Mouse (Mus musculus) liver, postnatal 0 days (tissue): ENCODE results near the gene Foxn2. TPM values are rescaled to one million over a fixed set of nuclear protein-coding genes. Genes with fewer than 3 reads are reported as not detected.
A peak's percentile ranks its signal among the peaks of the same experiment; 100 is the strongest.

Source experiments
- ATAC-seq: fragments of 200-750 bp; cut with Nextera tagmentation; 2 replicates; pipeline ENCODE4 v1.8.0; 2017; ENCODE audit warnings: mild to moderate bottlenecking, moderate library complexity
- DNase-seq: peaks from one replicate; pipeline ENCODE4 v3.0.0-alpha.2; 2016
- H3K27ac ChIP-seq: fragments of 300-500 bp; sonication (generic); 2 replicates; pipeline ENCODE4 v1.5.1; 2014; ENCODE audit warnings: antibody characterized with exemption, moderate library complexity, mild to moderate bottlenecking, low read depth
- H3K27me3 ChIP-seq: fragments of 300-500 bp; sonication (generic); 2 replicates; pipeline ENCODE4 v1.6.1; 2014; ENCODE audit warnings: low read length, control low read depth, mixed read lengths; ENCODE audit not compliant: insufficient read depth
- H3K36me3 ChIP-seq: fragments of 300-500 bp; sonication (generic); replicated peaks from 2 replicates; pipeline ENCODE4 v1.6.1; 2014; ENCODE audit warnings: mild to moderate bottlenecking, control low read depth, low read length, moderate library complexity, mixed read lengths; ENCODE audit not compliant: insufficient read depth
- H3K4me1 ChIP-seq: fragments of 300-500 bp; sonication (generic); 2 replicates; pipeline ENCODE4 v1.6.1; 2014; ENCODE audit warnings: antibody characterized with exemption, mild to moderate bottlenecking, control low read depth; ENCODE audit not compliant: insufficient read depth
- H3K4me2 ChIP-seq: fragments of 300-500 bp; sonication (generic); 2 replicates; pipeline ENCODE4 v1.6.1; 2014; ENCODE audit warnings: low read depth, mild to moderate bottlenecking, low read length, moderate library complexity, mixed read lengths
- H3K4me3 ChIP-seq: fragments of 300-500 bp; sonication (generic); 2 replicates; pipeline ENCODE4 v1.5.1; 2014; ENCODE audit warnings: low read depth, low read length
- H3K9ac ChIP-seq: fragments of 300-500 bp; sonication (generic); replicated peaks from 2 replicates; pipeline ENCODE4 v1.6.1; 2014; ENCODE audit warnings: mild to moderate bottlenecking, moderate library complexity
- H3K9me3 ChIP-seq: fragments of 300-500 bp; sonication (generic); 2 replicates; pipeline ENCODE4 v1.6.1; 2016; ENCODE audit warnings: mild to moderate bottlenecking, control low read depth, low read length, mixed read lengths
- CTCF ChIP-seq: sonication (generic); IDR thresholded peaks from 2 replicates; pipeline ENCODE4 v1.5.1; 2016; ENCODE audit warnings: antibody characterized with exemption, low read depth
- EP300 ChIP-seq: IDR thresholded peaks from 2 replicates; pipeline ENCODE4 v1.6.1; 2016; ENCODE audit warnings: antibody characterized with exemption, low read depth, mild to moderate bottlenecking
- WGBS: fragments of 180-500 bp; shearing (Covaris S2); extraction: QIAGEN DNeasy Blood & Tissue Kit; methylation state at CpG from one replicate; pipeline ENCODE4 v1.1.7; 2014; ENCODE audit not compliant: insufficient replicate concordance; 5-methylcytosine and 5-hydroxymethylcytosine counted together
- polyA plus RNA-seq: library from polyadenylated mRNA; unstranded; fragments of >200 nt; fragmentation: Nextera tagmentation; extraction: Ambion mirVana; gene quantifications from 2 replicates; pipeline ENCODE4 v1.2.1, GENCODE M21; 2015

Foxn2 gene
- polyA plus RNA-seq, 1 experiment from 2014 or later = 6.6 TPM

DNA sequence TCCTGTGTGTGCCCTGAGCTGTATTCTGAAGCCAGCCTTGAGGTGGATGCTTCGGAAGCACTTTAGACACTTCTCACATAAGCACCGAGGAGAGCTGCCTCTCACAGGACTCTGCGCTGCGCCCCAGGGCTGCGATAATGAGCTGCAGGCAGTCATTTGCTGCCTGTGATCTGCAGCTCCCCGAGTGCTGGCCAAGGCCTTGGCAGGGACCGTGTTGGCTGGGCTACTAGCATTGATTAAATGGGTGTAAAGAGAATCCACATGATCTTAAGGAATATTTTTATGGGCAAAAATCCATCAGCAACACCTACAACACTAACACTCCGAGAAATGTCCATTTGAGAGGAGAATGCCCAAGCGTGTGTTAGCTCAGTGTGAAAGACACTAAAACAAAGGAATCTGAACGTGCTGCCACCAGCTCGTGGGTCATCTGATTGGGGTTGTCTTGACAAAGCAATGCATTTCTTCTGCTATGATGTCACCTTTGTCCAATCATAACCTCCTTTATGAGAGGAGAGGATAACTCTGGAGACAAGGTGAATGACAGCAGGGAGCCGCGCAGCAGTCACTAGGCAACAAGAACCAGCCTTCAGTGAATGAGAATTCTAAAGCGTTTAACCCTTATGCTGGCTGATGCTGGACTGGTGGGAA lies 53.7 kb downstream of the Foxn2 start:
- Histone ChIP-seq H3K36me3 (peaks cover 20% of the 10 kb centered on the region), H3K4me2 (no peak overlapping the region), H3K9me3 (no peaks in the 10 kb centered on the region), H3K27me3 (no peaks in the 10 kb centered on the region), H3K9ac (no peak overlapping the region), H3K4me1 (no peaks in the 10 kb centered on the region), H3K4me3 (no peak overlapping the region), H3K27ac (no peak overlapping the region)
- WGBS = 83% methylated on average over 14 of the region's 14 CpGs
- TF ChIP-seq EP300 (no peak), CTCF (no peak)
- ATAC-seq (no peak), DNase-seq (peak; percentile 7)

- WGBS = 84% methylated on average over 10 of the region's 10 CpGs
- TF ChIP-seq CTCF = no peak
- no peak for TF ChIP-seq EP300
Observed at GRCm38 (mm10) chr17:88494772-88495132, 54.2 kb downstream of the Foxn2 start.

DNA sequence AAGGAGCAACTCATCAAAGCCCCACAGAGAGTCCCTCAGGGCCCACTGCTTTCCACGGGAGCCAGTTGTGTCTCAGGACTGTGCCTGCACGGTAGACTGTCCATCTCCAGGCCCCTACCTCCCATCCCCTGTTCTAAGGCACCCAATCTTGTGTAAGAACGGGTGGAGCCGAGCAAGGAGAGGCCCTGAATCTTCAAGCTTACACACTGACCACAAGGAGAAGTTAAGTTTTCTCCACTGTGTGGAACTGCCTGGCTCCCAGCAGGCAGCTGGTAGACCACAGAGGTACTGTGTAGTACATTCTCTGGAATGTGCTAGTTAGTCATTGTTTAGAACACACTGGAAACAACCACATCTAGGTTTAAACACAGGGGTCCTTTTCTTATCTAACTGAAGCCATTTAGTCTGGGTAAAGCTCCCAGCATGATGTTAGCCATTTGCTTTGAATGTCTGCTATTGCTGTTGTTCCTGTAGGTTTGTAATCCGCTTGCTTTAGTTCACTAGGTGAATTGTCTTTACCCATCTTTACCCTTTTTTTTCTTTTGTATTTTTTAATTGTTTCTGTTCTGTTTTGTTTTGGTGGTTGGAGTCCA lies 57.7 kb downstream of the Foxn2 start:
- no peaks in the 10 kb centered on the region for H3K4me1 ChIP-seq
- no peak overlapping the region for H3K4me2 ChIP-seq
- peaks cover 12% of the 10 kb centered on the region; the same call in 1 of the 2 replicates for H3K36me3 ChIP-seq
- H3K27me3 ChIP-seq = no peaks in the 10 kb centered on the region
- WGBS = 61% methylated on average over 5 of the region's 5 CpGs
- no peak overlapping the region for H3K4me3 ChIP-seq
- TF ChIP-seq EP300 (no peak), CTCF (no peak)
- peak; percentile 45 for ATAC-seq
- no peak overlapping the region for H3K27ac ChIP-seq
- DNase-seq = peak; percentile 15
- H3K9ac ChIP-seq = no peak overlapping the region
- no peaks in the 10 kb centered on the region for H3K9me3 ChIP-seq

More at GRCm38 (mm10) chr17:88494772-88495132, 54.2 kb downstream of the Foxn2 start:
- no peak for ATAC-seq
- DNase-seq = peak; percentile 9
- no peaks in the 10 kb centered on the region for H3K4me1 ChIP-seq
- peaks cover 21% of the 10 kb centered on the region for H3K36me3 ChIP-seq
- H3K9ac ChIP-seq = no peak overlapping the region
- H3K4me3 ChIP-seq = no peak overlapping the region
- no peaks in the 10 kb centered on the region for H3K27me3 ChIP-seq
- no peak overlapping the region for H3K4me2 ChIP-seq
- no peaks in the 10 kb centered on the region for H3K9me3 ChIP-seq
- H3K27ac ChIP-seq = no peak overlapping the region

DNA sequence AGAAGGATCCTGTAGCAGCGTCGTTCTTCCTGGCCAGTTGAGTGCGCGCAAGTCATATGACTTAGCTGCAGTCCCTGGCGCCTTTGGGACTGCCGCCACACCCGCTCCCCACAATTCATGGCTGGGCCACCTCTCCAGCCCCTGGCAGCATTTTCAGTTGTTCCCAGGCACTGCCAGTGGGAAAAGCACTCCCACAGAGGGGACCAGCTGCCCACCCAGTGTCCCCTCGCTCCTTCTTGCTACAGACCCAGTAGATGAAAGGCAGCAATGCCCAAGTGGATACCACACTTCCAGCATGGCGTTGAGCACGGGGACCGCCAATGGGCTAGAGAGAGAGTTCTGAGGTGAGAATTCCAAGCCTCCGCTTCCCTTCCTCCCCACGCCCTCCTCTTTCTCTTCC lies 63.5 kb downstream of the Foxn2 start:
- H3K9me3 ChIP-seq = no peaks in the 10 kb centered on the region
- no peak for ATAC-seq
- H3K9ac ChIP-seq = no peak overlapping the region
- peak; percentile 9 for DNase-seq
- no peak overlapping the region for H3K4me2 ChIP-seq
- no peak overlapping the region for H3K27ac ChIP-seq
- no peak for TF ChIP-seq EP300
- no peak for TF ChIP-seq CTCF
- WGBS = 92% methylated on average over 13 of the region's 13 CpGs
- H3K4me3 ChIP-seq = no peak overlapping the region
- no peaks in the 10 kb centered on the region for H3K27me3 ChIP-seq
- H3K4me1 ChIP-seq = 0 out of 2 replicates have a peak, but pooled peaks cover 5% of the 10 kb centered on the region
- H3K36me3 ChIP-seq = 0 out of 2 replicates have a peak, but pooled peaks cover 4% of the 10 kb centered on the region

- ATAC-seq (no peak), DNase-seq (peak; percentile 9)
- Histone ChIP-seq H3K4me1 (0 out of 2 replicates have a peak, but pooled peaks cover 5% of the 10 kb centered on the region), H3K9ac (no peak overlapping the region), H3K9me3 (no peaks in the 10 kb centered on the region), H3K27ac (no peak overlapping the region), H3K4me3 (no peak overlapping the region), H3K27me3 (no peaks in the 10 kb centered on the region), H3K36me3 (no peaks in the 10 kb centered on the region), H3K4me2 (no peak overlapping the region)
- WGBS = 46% methylated on average over 10 of the region's 10 CpGs
- TF ChIP-seq CTCF (no peak), EP300 (no peak)
Observed at GRCm38 (mm10) chr17:88505275-88505723, 64.8 kb downstream of the Foxn2 start.

GRCm38 (mm10) chr17:88505941-88506340 lies 65.4 kb downstream of the Foxn2 start:
- no peak for TF ChIP-seq CTCF
- no peak for TF ChIP-seq EP300
- no peak overlapping the region for H3K9ac ChIP-seq
- 84% methylated on average over 15 of the region's 15 CpGs for WGBS
- ATAC-seq (no peak), DNase-seq (peak; percentile 7)
- H3K27ac ChIP-seq = no peak overlapping the region
- no peak overlapping the region for H3K4me2 ChIP-seq
- H3K9me3 ChIP-seq = no peaks in the 10 kb centered on the region
- no peak overlapping the region for H3K4me3 ChIP-seq
- 0 out of 2 replicates have a peak, but pooled peaks cover 6% of the 10 kb centered on the region for H3K4me1 ChIP-seq
- H3K27me3 ChIP-seq = no peaks in the 10 kb centered on the region
- no peaks in the 10 kb centered on the region for H3K36me3 ChIP-seq
